Mouse (Mus musculus) E14TG2a.4 (cell line): ENCODE measurements around the gene Chtf18.

Source experiments
- H3K27me3 ChIP-seq: 2 replicates; pipeline ENCODE4 v1.6.1; 2014; ENCODE audit warnings: low read length, control low read depth; ENCODE audit not compliant: insufficient read depth
- H3K36me3 ChIP-seq: 2 replicates; pipeline ENCODE4 v1.6.1; 2014; ENCODE audit warnings: low read length, control low read depth; ENCODE audit not compliant: insufficient read depth
- H3K4me1 ChIP-seq: replicated peaks from 2 replicates; pipeline ENCODE4 v1.6.1; 2014; ENCODE audit warnings: low read depth, low read length, control low read depth
- H3K4me3 ChIP-seq: replicated peaks from 2 replicates; pipeline ENCODE4 v1.5.1; 2014; ENCODE audit warnings: mild to moderate bottlenecking, low read length
- H3K9me3 ChIP-seq: 2 replicates; pipeline ENCODE4 v1.6.1; 2014; ENCODE audit warnings: low read length, control low read depth
- CTCF ChIP-seq: conservative IDR thresholded peaks from 2 replicates; pipeline ENCODE4 v1.5.1; 2014; ENCODE audit warnings: low read length
- NANOG ChIP-seq: IDR thresholded peaks from 2 replicates; pipeline ENCODE4 v1.6.1; 2014; ENCODE audit warnings: borderline replicate concordance, low read length, mixed read lengths
- POU5F1 ChIP-seq: IDR thresholded peaks from 2 replicates; pipeline ENCODE4 v1.6.1; 2014; ENCODE audit warnings: low read length, borderline replicate concordance

The Chtf18 gene

DNA sequence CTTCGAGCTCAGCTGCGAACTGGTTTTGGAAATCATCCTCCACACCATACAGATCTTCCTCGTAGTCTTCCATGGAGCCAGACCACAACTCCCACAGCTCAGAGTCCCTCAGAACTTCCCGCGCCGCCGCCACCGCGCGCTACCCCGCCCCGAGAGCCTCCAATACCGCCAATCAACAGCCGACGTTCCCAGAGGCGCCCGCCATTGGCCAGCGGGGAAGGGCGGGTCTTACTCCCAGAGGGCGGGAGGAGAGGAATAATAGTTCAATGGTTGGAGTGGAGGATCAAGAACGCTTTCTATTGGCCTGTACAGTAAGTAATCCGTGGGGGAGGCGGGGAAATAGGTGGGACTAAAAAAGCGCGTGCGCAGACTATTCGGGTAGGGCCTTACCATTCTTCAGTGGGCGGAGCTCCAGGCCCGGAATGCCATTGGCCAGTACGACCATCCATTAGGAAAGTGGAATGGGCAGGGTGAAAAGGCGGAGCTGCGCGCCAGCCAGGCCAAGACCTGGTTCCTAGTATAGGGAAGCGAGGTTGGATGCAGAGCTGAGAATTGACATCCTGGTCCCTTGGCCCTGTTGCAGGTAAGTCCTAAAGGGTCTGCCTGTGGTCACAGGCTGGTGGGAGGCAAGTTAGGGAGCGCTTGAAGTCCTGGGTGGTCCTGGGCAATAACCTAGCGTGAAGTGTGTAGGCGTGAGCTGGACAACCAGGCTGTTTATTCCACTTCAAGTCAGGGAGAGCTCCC, at the start of gene Chtf18, which contains the start of gene Rpusd1:
Chtf18 (minus strand) TSS at position 155 of the 744 bp plus-strand sequence.
Rpusd1 (plus strand) TSS at position 406 of the 744 bp plus-strand sequence.
- H3K27me3 ChIP-seq, result no peaks in the 10 kb centered on the region
- H3K36me3 ChIP-seq, result peaks cover 75% of the 10 kb centered on the region
- no peaks in the 10 kb centered on the region for H3K9me3 ChIP-seq
- H3K4me1 ChIP-seq, result peaks cover 65% of the 10 kb centered on the region
- H3K4me3 ChIP-seq, result peak within 1 kb of the TSS; percentile 95
- TF ChIP-seq CTCF, result no peak
- TF ChIP-seq POU5F1, result no peak
- TF ChIP-seq NANOG, result no peak

DNA sequence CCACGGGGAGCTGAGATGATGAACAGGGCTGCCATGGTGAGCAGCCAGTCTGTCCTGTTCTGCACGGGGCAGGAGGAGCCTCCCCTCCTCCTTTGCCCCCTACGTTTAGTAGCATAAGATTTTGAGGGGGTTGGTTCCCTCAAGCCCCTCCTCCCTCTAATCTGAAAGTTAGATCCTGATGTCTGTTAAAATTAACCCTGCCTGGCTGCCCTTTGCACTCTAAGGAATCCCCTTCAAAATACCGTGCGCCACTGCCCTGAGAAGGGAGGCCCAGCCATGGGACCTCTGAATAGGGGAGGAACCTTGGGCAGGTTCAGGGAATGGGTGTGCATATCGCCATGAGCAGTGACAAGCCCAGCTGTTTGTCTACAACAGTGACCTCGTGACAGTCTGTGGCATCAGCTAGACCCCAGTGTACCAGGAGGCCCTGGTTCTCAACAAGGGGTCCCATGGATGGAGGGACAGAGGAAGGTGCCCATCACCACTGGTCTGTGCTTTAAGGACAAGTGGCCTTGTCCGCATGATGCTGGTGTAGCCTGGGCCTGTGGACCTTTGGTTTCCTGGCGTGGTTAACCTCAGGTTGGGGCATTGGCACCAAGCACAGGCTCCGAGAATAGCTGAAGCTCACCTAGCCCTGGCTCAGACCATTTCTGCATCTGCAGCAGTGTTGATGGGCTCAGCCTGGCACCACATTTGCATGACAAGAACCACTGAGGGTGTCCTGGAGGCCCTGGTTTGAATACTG, 48.3 kb upstream of the Chtf18 start:
- Histone ChIP-seq H3K36me3 (peaks cover 49% of the 10 kb centered on the region), H3K4me1 (peaks cover 47% of the 10 kb centered on the region), H3K4me3 (no peak overlapping the region), H3K27me3 (no peaks in the 10 kb centered on the region), H3K9me3 (no peaks in the 10 kb centered on the region)
- TF ChIP-seq NANOG (no peak), CTCF (no peak), POU5F1 (no peak)

DNA sequence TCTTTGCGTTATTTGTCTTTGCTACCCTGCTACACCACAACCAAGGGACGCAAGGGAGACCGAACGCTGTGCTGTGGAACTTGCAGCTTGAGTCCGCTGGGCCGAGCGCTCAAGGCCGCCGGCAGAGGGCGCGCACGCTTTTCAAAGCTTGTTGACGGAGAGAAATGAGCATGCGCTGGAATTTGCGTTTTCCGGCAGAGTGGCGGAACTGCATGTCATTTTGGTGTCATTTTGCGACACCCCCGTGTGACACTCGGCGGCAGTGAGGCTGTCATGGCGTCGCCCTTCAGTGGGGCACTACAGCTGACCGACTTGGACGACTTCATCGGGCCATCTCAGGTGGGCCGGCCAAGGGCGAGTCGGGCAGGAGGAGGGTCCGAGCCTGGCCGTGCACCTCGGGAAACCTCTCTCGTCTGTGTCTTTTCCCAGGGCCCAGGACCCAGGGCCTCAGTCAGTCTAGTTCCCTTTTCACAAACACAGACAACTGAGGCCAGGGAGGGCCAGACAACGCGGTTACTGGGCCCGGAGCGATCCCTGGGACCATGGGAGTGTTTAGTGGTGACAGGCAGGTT, 46.4 kb upstream of the Chtf18 start, which contains the start of gene Narfl:
Narfl (plus strand) TSS at position 228 of the 572 bp plus-strand sequence.
- Histone ChIP-seq H3K27me3 (0 out of 2 replicates have a peak, but pooled peaks cover 6% of the 10 kb centered on the region), H3K9me3 (no peaks in the 10 kb centered on the region), H3K36me3 (peaks cover 30% of the 10 kb centered on the region), H3K4me3 (peak within 1 kb of the TSS; percentile 94), H3K4me1 (peaks cover 44% of the 10 kb centered on the region)
- peak; percentile 84 for TF ChIP-seq CTCF
- no peak for TF ChIP-seq POU5F1

DNA sequence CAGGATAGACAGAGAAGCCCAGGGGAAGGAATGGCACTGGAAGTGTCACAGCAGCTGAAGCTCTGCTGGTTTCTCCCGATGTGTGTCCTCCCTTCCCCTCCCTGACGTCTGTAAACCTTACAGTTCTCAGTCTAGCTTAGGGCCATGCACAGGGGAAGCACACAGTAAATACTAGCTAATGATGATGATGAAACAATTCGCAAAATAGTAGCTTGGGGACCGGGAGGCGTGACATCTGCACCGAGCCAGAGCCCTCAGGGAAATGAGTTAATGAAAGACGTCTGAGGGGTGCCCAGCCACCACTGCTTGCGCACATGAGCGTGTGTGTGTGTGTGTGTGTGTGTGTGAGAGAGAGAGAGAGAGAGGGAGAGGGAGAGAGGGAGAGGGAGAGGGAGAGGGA, 42.1 kb upstream of the Chtf18 start:
- H3K9me3 ChIP-seq, result no peaks in the 10 kb centered on the region
- H3K4me3 ChIP-seq, result no peak overlapping the region
- H3K4me1 ChIP-seq, result peaks cover 16% of the 10 kb centered on the region
- no peaks in the 10 kb centered on the region for H3K36me3 ChIP-seq
- H3K27me3 ChIP-seq, result peaks cover 8% of the 10 kb centered on the region; the same call in 1 of the 2 replicates
- TF ChIP-seq NANOG (no peak), POU5F1 (no peak), CTCF (no peak)

DNA sequence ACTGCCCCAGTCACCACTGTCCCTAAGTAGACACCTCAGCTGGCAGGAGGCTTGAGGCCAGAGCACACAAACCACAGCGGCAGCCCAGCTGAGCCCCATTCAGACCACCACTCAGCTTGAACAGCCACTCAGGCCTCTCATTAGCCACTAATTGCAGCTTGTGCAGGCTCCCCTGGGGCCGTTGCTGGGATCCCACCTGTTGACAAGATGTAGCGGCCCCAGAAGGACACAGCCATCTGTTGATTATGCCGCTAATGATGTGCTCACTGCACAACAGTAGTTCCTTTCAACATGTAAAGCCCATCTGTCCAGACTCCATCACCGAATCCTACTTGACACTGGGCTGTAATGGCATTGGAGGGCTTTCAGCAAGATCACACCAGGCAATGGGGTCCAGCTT, 38.7 kb upstream of the Chtf18 start:
- H3K4me3 ChIP-seq, result no peak overlapping the region
- H3K9me3 ChIP-seq, result no peaks in the 10 kb centered on the region
- H3K4me1 ChIP-seq, result peaks cover 33% of the 10 kb centered on the region
- no peaks in the 10 kb centered on the region for H3K36me3 ChIP-seq
- peaks cover 8% of the 10 kb centered on the region; the same call in 1 of the 2 replicates for H3K27me3 ChIP-seq
- TF ChIP-seq NANOG (no peak), POU5F1 (no peak), CTCF (no peak)

DNA sequence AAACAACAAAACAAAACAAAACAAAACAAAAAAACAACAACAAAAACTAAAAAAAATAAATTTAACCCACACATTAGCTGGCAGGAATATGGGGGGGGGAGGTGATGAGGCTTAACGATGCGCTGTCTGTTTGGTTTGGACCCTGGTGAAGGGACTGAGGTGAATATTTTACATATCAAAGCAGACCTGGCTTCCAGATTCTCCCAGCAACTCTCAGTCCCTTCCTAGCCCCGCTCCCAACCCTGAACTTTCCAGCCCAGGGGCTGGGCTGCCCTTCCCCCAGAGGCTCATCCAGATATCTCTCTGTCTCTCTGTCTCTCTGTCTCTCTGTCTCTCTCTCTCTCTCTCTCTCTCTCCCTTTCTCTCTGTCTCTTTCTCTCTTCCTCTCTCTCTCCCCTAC, 35.4 kb upstream of the Chtf18 start:
- Histone ChIP-seq H3K4me3 (no peak overlapping the region), H3K27me3 (peaks cover 2% of the 10 kb centered on the region; the same call in 1 of the 2 replicates)
- TF ChIP-seq POU5F1, result no peak
- no peak for TF ChIP-seq NANOG
- TF ChIP-seq CTCF, result no peak

DNA sequence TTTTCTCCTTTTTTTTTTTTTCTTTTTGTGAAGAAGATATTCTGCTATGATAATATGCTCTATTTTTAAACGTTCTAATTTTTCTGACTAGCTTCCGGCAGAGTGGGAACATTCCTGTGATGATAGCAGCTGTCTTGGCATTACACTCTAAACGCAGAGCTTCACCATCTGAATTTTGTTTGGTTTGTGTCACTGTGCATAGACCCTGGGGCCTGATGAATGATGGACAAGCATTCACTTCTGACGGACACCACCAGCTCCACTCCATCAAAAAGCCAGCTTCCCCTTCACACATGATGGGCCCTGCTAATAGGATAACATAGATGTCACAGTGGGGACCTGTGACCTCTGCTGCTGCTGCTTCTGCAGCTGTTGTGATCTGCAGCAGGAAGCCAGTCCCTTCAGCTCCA, 34.3 kb upstream of the Chtf18 start:
- Histone ChIP-seq H3K4me1 (peaks cover 75% of the 10 kb centered on the region), H3K36me3 (no peaks in the 10 kb centered on the region), H3K27me3 (peaks cover under 1% of the 10 kb centered on the region; the same call in 1 of the 2 replicates), H3K9me3 (no peaks in the 10 kb centered on the region), H3K4me3 (no peak overlapping the region)
- TF ChIP-seq CTCF (no peak), NANOG (no peak), POU5F1 (no peak)

More for the DNA sequence above, 35.4 kb upstream of the Chtf18 start:
- no peaks in the 10 kb centered on the region for H3K36me3 ChIP-seq
- peaks cover 65% of the 10 kb centered on the region for H3K4me1 ChIP-seq
- H3K9me3 ChIP-seq, result no peaks in the 10 kb centered on the region

DNA sequence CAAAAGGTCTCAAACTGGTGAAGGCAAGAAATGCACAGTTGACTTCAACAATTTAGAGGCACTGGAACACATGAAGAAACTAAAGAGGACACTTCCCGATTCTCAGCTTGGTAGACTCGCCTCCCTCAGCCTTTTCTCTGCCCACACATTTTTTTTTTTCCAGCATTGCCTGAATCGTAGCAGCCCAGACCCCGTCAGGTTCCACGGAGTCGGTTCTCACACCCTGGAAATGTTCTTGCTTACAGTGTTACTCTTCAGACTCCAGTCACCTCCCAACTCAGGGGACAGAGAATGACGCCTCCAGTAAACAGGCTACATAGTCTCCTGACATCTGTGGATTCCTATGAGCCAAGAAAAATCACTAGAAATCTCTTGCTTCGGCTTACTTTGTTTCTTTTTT, 32.9 kb upstream of the Chtf18 start:
- TF ChIP-seq NANOG (no peak), CTCF (no peak), POU5F1 (no peak)
- Histone ChIP-seq H3K27me3 (no peaks in the 10 kb centered on the region), H3K9me3 (no peaks in the 10 kb centered on the region), H3K36me3 (no peaks in the 10 kb centered on the region), H3K4me3 (no peak overlapping the region), H3K4me1 (peaks cover 89% of the 10 kb centered on the region)
